Mouse (Mus musculus) ES-E14 (cell line): ENCODE measurements at regions not wholly inside any gene's neighbourhood (a gene's known extent, or its start where the extent isn't known, plus 50 kb on each side); places are given as distances from the start of the nearest gene placed in this dataset.

Experiments
- CHD2 ChIP-seq: IDR thresholded peaks from 2 replicates; pipeline ENCODE4 v1.6.1; 2014; ENCODE audit warnings: mild to moderate bottlenecking, low read depth, low read length, inconsistent platforms
- HCFC1 ChIP-seq: IDR thresholded peaks from 2 replicates; pipeline ENCODE4 v1.6.1; 2012; ENCODE audit warnings: low read length, inconsistent platforms, borderline replicate concordance; ENCODE audit not compliant: insufficient read depth
- MAFK ChIP-seq: IDR thresholded peaks from 2 replicates; pipeline ENCODE4 v1.6.1; 2014; ENCODE audit warnings: mild to moderate bottlenecking, low read depth, low read length, inconsistent platforms; ENCODE audit not compliant: insufficient read depth
- ZC3H11A ChIP-seq: IDR thresholded peaks from 2 replicates; pipeline ENCODE4 v1.6.1; 2012; ENCODE audit warnings: low read depth, mild to moderate bottlenecking, inconsistent platforms, low read length, borderline replicate concordance
- ZNF384 ChIP-seq: IDR thresholded peaks from 2 replicates; pipeline ENCODE4 v1.6.1; 2012; ENCODE audit warnings: low read depth, low read length, inconsistent platforms

GRCm38 (mm10) chr14:124800421-124800820 lies 123.5 kb upstream of the Fgf14 start:
- TF ChIP-seq HCFC1 (no peak), ZNF384 (no peak), MAFK (no peak), CHD2 (no peak), ZC3H11A (no peak)
